18 mouse cellular contexts compared by ENCODE assay signal in the genomic region with DNA sequence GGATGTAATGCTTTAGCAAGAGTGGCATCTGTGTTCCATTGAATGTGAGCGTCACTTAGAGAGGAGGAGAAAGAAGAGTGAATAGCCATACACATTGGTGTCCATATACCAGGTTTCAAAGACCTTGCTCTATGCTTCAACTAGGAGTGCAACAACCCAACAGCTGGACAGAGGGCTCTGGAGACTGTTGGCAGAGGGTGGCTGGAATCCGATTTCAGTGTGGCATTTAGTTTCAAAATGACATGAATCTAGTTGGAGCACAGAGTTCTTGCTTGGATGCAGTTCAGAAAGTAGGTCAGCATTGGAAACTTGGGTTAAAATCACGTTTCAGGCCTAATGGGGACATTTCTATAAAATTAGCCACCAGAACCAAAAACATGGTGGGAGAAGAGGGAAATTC. TPM values are rescaled to one million over a fixed set of nuclear protein-coding genes. Genes with fewer than 3 reads are reported as not detected.
"Had no signal": no experiment of that assay in that cellular context is flagged by ENCODE, and none has a peak within 500 bp of the region (broad histone marks: within the 10 kb centered on the region; RNA-seq: fewer than 3 reads in every experiment).

No protein-coding gene starts in this region.

- H3K27ac ChIP-seq: lung, embryonic 15.5 days; macrophage; midbrain, embryonic 13.5 days; midbrain, embryonic 15.5 days; neural tube, embryonic 12.5 days had no signal

- H3K4me3 ChIP-seq: lung, embryonic 15.5 days; megakaryocyte, embryonic 14.5 days; midbrain, embryonic 13.5 days; midbrain, embryonic 15.5 days; neural tube, embryonic 12.5 days had no signal

- DNase-seq: lung, adult 2 months; lung, postnatal 14 days; lung, postnatal 36 days; right cerebral cortex, postnatal 14 days; spleen, adult 18-20 months; thymus, adult 18-20 months; thymus, postnatal 25 days; thymus, postnatal 4 days had no signal

- H3K4me1 ChIP-seq: midbrain, embryonic 13.5 days; midbrain, embryonic 15.5 days; neural tube, embryonic 12.5 days had no signal

RNA-seq across cellular contexts. Expression of a gene that starts 12.2 kb away (rescaled TPM):
- total RNA-seq: midbrain, postnatal 0 days; monocyte, adult 5-6 weeks; neutrophil, adult 5-6 weeks had no signal
- polyA plus RNA-seq: lung, adult 2 months; macrophage; urinary bladder, adult 2 months had no signal
